Mouse (Mus musculus) hindbrain, embryonic 14.5 days (tissue): Measurements from ENCODE around the gene Dolpp1. TPM values are rescaled to one million over a fixed set of nuclear protein-coding genes. Genes with fewer than 3 reads are reported as not detected.

Source experiments
- ATAC-seq: fragments of 200-750 bp; cut with Nextera tagmentation; 2 replicates; pipeline ENCODE4 v1.8.0; 2017; ENCODE audit warnings: moderate number of reproducible peaks, mild to moderate bottlenecking, moderate TSS enrichment, moderate library complexity; ENCODE audit not compliant: low FRiP score
- DNase-seq: peaks from one replicate; pipeline ENCODE4 v3.0.0-alpha.2; 2015; ENCODE audit warnings: low spot score
- H3K27ac ChIP-seq: fragments of 300-500 bp; sonication (generic); 2 replicates; pipeline ENCODE4 v1.5.1; 2014; ENCODE audit warnings: mild to moderate bottlenecking, moderate library complexity
- H3K27me3 ChIP-seq: fragments of 300-500 bp; sonication (generic); 2 replicates; pipeline ENCODE4 v1.6.1; 2014; ENCODE audit warnings: mild to moderate bottlenecking, low read length, mixed read lengths; ENCODE audit not compliant: control insufficient read depth, insufficient read depth
- H3K36me3 ChIP-seq: fragments of 300-500 bp; sonication (generic); replicated peaks from 2 replicates; pipeline ENCODE4 v1.6.1; 2014; ENCODE audit not compliant: control insufficient read depth, insufficient read depth
- H3K4me1 ChIP-seq: fragments of 300-500 bp; sonication (generic); replicated peaks from 2 replicates; pipeline ENCODE4 v1.6.1; 2014; ENCODE audit warnings: antibody characterized with exemption, low read length, mixed read lengths; ENCODE audit not compliant: control insufficient read depth, insufficient read depth
- H3K4me2 ChIP-seq: fragments of 300-500 bp; sonication (generic); replicated peaks from 2 replicates; pipeline ENCODE4 v1.6.1; 2014; ENCODE audit warnings: mild to moderate bottlenecking, moderate library complexity
- H3K4me3 ChIP-seq: fragments of 300-500 bp; sonication (generic); replicated peaks from 2 replicates; pipeline ENCODE4 v1.5.1; 2014; ENCODE audit warnings: mild to moderate bottlenecking, low read length
- H3K9ac ChIP-seq: fragments of 300-500 bp; sonication (generic); 2 replicates; pipeline ENCODE4 v1.6.1; 2014
- H3K9me3 ChIP-seq: fragments of 300-500 bp; sonication (generic); 2 replicates; pipeline ENCODE4 v1.6.1; 2016; ENCODE audit warnings: low read length; ENCODE audit not compliant: control insufficient read depth
- WGBS: fragments of 180-500 bp; shearing (Covaris S2); extraction: QIAGEN DNeasy Blood & Tissue Kit; methylation state at CpG from one replicate; pipeline ENCODE4 v1.1.7; 2014; 5-methylcytosine and 5-hydroxymethylcytosine counted together
- polyA plus RNA-seq: library from polyadenylated mRNA; unstranded; fragments of >200 nt; fragmentation: Nextera tagmentation; extraction: Ambion mirVana; gene quantifications from 2 replicates; pipeline ENCODE4 v1.2.1, GENCODE M21; 2014

Gene Dolpp1
- polyA plus RNA-seq, 1 experiment from 2014 or later = 51.6 TPM

GRCm38 (mm10) chr2:30372726-30373125, 19.3 kb upstream of the Dolpp1 start:
- no peaks in the 10 kb centered on the region for H3K27me3 ChIP-seq
- H3K9ac ChIP-seq = no peak overlapping the region
- no peak overlapping the region for H3K4me3 ChIP-seq
- 96% methylated on average over 5 of the region's 5 CpGs for WGBS
- no peak overlapping the region for H3K27ac ChIP-seq
- ATAC-seq (no peak), DNase-seq (no peak)
- H3K36me3 ChIP-seq = peaks cover 99% of the 10 kb centered on the region
- no peaks in the 10 kb centered on the region for H3K9me3 ChIP-seq
- H3K4me2 ChIP-seq = no peak overlapping the region
- H3K4me1 ChIP-seq = no peaks in the 10 kb centered on the region

GRCm38 (mm10) chr2:30375893-30376292, 16.2 kb upstream of the Dolpp1 start:
- no peak overlapping the region for H3K9ac ChIP-seq
- ATAC-seq (no peak), DNase-seq (no peak)
- H3K4me3 ChIP-seq = no peak overlapping the region
- H3K9me3 ChIP-seq = no peaks in the 10 kb centered on the region
- no peaks in the 10 kb centered on the region for H3K4me1 ChIP-seq
- no peak overlapping the region for H3K27ac ChIP-seq
- WGBS = 93% methylated on average over 10 of the region's 10 CpGs
- no peak overlapping the region for H3K4me2 ChIP-seq
- H3K27me3 ChIP-seq = no peaks in the 10 kb centered on the region
- H3K36me3 ChIP-seq = peaks cover 99% of the 10 kb centered on the region

- Histone ChIP-seq H3K27ac (no peak overlapping the region), H3K4me1 (no peaks in the 10 kb centered on the region), H3K36me3 (peaks cover 98% of the 10 kb centered on the region), H3K9ac (no peak overlapping the region), H3K4me3 (no peak overlapping the region), H3K9me3 (no peaks in the 10 kb centered on the region), H3K27me3 (no peaks in the 10 kb centered on the region), H3K4me2 (no peak overlapping the region)
- ATAC-seq (no peak), DNase-seq (no peak)
- 87% methylated on average over 5 of the region's 5 CpGs for WGBS
Observed at GRCm38 (mm10) chr2:30377721-30378120, 14.3 kb upstream of the Dolpp1 start.

- H3K27ac ChIP-seq = no peak overlapping the region
- H3K9me3 ChIP-seq = no peaks in the 10 kb centered on the region
- no peak overlapping the region for H3K9ac ChIP-seq
- 93% methylated on average over 7 of the region's 7 CpGs for WGBS
- no peak for DNase-seq
- peaks cover 92% of the 10 kb centered on the region for H3K36me3 ChIP-seq
- no peaks in the 10 kb centered on the region for H3K27me3 ChIP-seq
- no peak overlapping the region for H3K4me2 ChIP-seq
- H3K4me1 ChIP-seq = no peaks in the 10 kb centered on the region
- no peak overlapping the region for H3K4me3 ChIP-seq
- no peak for ATAC-seq
Observed at GRCm38 (mm10) chr2:30379307-30379706, 12.7 kb upstream of the Dolpp1 start.

GRCm38 (mm10) chr2:30380564-30381376, 11.3 kb upstream of the Dolpp1 start:
- Histone ChIP-seq H3K4me2 (no peak overlapping the region), H3K4me1 (no peaks in the 10 kb centered on the region), H3K27me3 (no peaks in the 10 kb centered on the region), H3K9ac (no peak overlapping the region), H3K9me3 (no peaks in the 10 kb centered on the region), H3K4me3 (no peak overlapping the region), H3K27ac (no peak overlapping the region), H3K36me3 (peaks cover 79% of the 10 kb centered on the region)
- ATAC-seq = no peak
- 93% methylated on average over 10 of the region's 10 CpGs for WGBS
- DNase-seq = no peak

GRCm38 (mm10) chr2:30381377-30381725, 10.7 kb upstream of the Dolpp1 start:
- H3K4me1 ChIP-seq = no peaks in the 10 kb centered on the region
- ATAC-seq = no peak
- H3K4me3 ChIP-seq = no peak overlapping the region
- peaks cover 76% of the 10 kb centered on the region for H3K36me3 ChIP-seq
- no peaks in the 10 kb centered on the region for H3K27me3 ChIP-seq
- H3K27ac ChIP-seq = no peak overlapping the region
- H3K9ac ChIP-seq = no peak overlapping the region
- H3K9me3 ChIP-seq = no peaks in the 10 kb centered on the region
- WGBS = 99% methylated on average over 4 of the region's 4 CpGs
- no peak for DNase-seq
- no peak overlapping the region for H3K4me2 ChIP-seq

GRCm38 (mm10) chr2:30384814-30385213, 7.2 kb upstream of the Dolpp1 start:
- ATAC-seq (no peak), DNase-seq (no peak)
- Histone ChIP-seq H3K27me3 (no peaks in the 10 kb centered on the region), H3K4me2 (no peak overlapping the region), H3K4me3 (no peak overlapping the region), H3K4me1 (no peaks in the 10 kb centered on the region), H3K27ac (no peak overlapping the region), H3K36me3 (peaks cover 41% of the 10 kb centered on the region), H3K9ac (no peak overlapping the region), H3K9me3 (no peaks in the 10 kb centered on the region)
- 83% methylated on average over 5 of the region's 5 CpGs for WGBS

- H3K9ac ChIP-seq = no peak overlapping the region
- H3K9me3 ChIP-seq = no peaks in the 10 kb centered on the region
- H3K27ac ChIP-seq = no peak overlapping the region
- ATAC-seq = no peak
- H3K36me3 ChIP-seq = peaks cover 33% of the 10 kb centered on the region
- H3K4me3 ChIP-seq = no peak overlapping the region
- H3K4me2 ChIP-seq = no peak overlapping the region
- WGBS = 92% methylated on average over 4 of the region's 4 CpGs
- H3K4me1 ChIP-seq = no peaks in the 10 kb centered on the region
- no peaks in the 10 kb centered on the region for H3K27me3 ChIP-seq
- no peak for DNase-seq
Observed at GRCm38 (mm10) chr2:30385591-30385990, 6.5 kb upstream of the Dolpp1 start.

- no peaks in the 10 kb centered on the region; the same call in 1 of the 2 replicates for H3K4me1 ChIP-seq
- no peak overlapping the region for H3K9ac ChIP-seq
- H3K36me3 ChIP-seq = peaks cover 20% of the 10 kb centered on the region
- H3K9me3 ChIP-seq = no peaks in the 10 kb centered on the region
- DNase-seq = no peak
- H3K27ac ChIP-seq = no peak overlapping the region
- ATAC-seq = no peak
- WGBS = 87% methylated on average over 9 of the region's 9 CpGs
- no peak overlapping the region for H3K4me3 ChIP-seq
- no peaks in the 10 kb centered on the region for H3K27me3 ChIP-seq
- no peak overlapping the region for H3K4me2 ChIP-seq
Observed at GRCm38 (mm10) chr2:30386913-30387312, 5.1 kb upstream of the Dolpp1 start.

GRCm38 (mm10) chr2:30389000-30389399, 3.1 kb upstream of the Dolpp1 start:
- no peaks in the 10 kb centered on the region for H3K9me3 ChIP-seq

More at GRCm38 (mm10) chr2:30389000-30389399, 3.1 kb upstream of the Dolpp1 start:
- H3K4me1 ChIP-seq = peaks cover 11% of the 10 kb centered on the region
- no peak overlapping the region for H3K4me2 ChIP-seq
- H3K9ac ChIP-seq = no peak overlapping the region
- 94% methylated on average over 2 of the region's 2 CpGs for WGBS
- peaks cover 5% of the 10 kb centered on the region; the same call in 1 of the 2 replicates for H3K36me3 ChIP-seq
- no peak for ATAC-seq
- no peaks in the 10 kb centered on the region for H3K27me3 ChIP-seq
- no peak overlapping the region for H3K4me3 ChIP-seq
- no peak overlapping the region for H3K27ac ChIP-seq
- no peak for DNase-seq
